Mouse (Mus musculus) embryonic facial prominence, embryonic 12.5 days (tissue): ENCODE measurements around the gene Kif13a. TPM values are rescaled to one million over a fixed set of nuclear protein-coding genes. Genes with fewer than 3 reads are reported as not detected.
A peak's percentile ranks its signal among the peaks of the same experiment; 100 is the strongest.

Experiments
- ATAC-seq: fragments of 200-750 bp; cut with Nextera tagmentation; 2 replicates; pipeline ENCODE4 v1.8.0; 2017; ENCODE audit not compliant: insufficient number of reproducible peaks, insufficient read depth, low FRiP score, low TSS enrichment
- H3K27ac ChIP-seq: fragments of 300-500 bp; sonication (generic); 2 replicates; pipeline ENCODE4 v1.5.1; 2016; ENCODE audit warnings: mild to moderate bottlenecking
- H3K27me3 ChIP-seq: fragments of 300-500 bp; sonication (generic); 2 replicates; pipeline ENCODE4 v1.6.1; 2016; ENCODE audit warnings: mild to moderate bottlenecking, moderate library complexity
- H3K36me3 ChIP-seq: fragments of 300-500 bp; sonication (generic); 2 replicates; pipeline ENCODE4 v1.6.1; 2016; ENCODE audit warnings: mild to moderate bottlenecking
- H3K4me1 ChIP-seq: fragments of 300-500 bp; sonication (generic); 2 replicates; pipeline ENCODE4 v1.6.1; 2016
- H3K4me2 ChIP-seq: fragments of 300-500 bp; sonication (generic); replicated peaks from 2 replicates; pipeline ENCODE4 v1.6.1; 2016; ENCODE audit warnings: mild to moderate bottlenecking, moderate library complexity
- H3K4me3 ChIP-seq: fragments of 300-500 bp; sonication (generic); 2 replicates; pipeline ENCODE4 v1.5.1; 2016; ENCODE audit warnings: mild to moderate bottlenecking
- H3K9ac ChIP-seq: fragments of 300-500 bp; sonication (generic); 2 replicates; pipeline ENCODE4 v1.6.1; 2016; ENCODE audit warnings: mild to moderate bottlenecking, moderate library complexity
- H3K9me3 ChIP-seq: fragments of 300-500 bp; sonication (generic); 2 replicates; pipeline ENCODE4 v1.6.1; 2016; ENCODE audit warnings: mild to moderate bottlenecking, moderate library complexity
- WGBS: fragments of 180-500 bp; shearing (Covaris S2); methylation state at CpG from one replicate; pipeline ENCODE4 v1.1.7; 2016; 5-methylcytosine and 5-hydroxymethylcytosine counted together
- polyA plus RNA-seq: library from polyadenylated mRNA; unstranded; fragments of >200 nt; fragmentation: Nextera tagmentation; extraction: Ambion mirVana; gene quantifications from 2 replicates; pipeline ENCODE4 v1.2.1, GENCODE M21; 2016

Kif13a gene
- polyA plus RNA-seq, 1 experiment from 2014 or later, result 22.9 TPM

DNA sequence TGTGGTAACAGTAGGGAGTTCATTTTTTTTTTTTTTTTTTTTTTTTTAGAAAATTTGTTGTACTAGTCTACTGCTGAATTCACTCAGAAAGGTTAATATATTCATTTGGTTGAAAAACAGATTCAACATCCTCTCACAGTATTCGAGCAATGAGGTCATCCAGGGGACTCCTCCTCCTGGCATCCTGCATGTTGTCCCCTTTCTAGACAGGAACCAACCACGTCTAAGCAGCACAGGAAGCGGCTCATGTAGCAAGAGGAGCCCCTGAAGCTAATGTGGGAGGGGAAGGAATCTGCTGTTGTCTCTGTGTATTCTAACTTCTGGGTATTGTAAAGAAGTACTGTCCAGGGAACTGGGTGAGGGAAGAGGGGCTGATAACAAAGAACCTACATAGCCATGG lies 18.4 kb upstream of the Kif13a start:
- H3K4me3 ChIP-seq, result no peak overlapping the region
- H3K4me1 ChIP-seq, result no peaks in the 10 kb centered on the region
- ATAC-seq, result no peak
- H3K27me3 ChIP-seq, result no peaks in the 10 kb centered on the region
- no peak overlapping the region for H3K4me2 ChIP-seq
- H3K27ac ChIP-seq, result no peak overlapping the region
- H3K9ac ChIP-seq, result no peak overlapping the region
- H3K9me3 ChIP-seq, result no peaks in the 10 kb centered on the region
- no peaks in the 10 kb centered on the region for H3K36me3 ChIP-seq
- WGBS, result 58% methylated on average over 3 of the region's 3 CpGs

DNA sequence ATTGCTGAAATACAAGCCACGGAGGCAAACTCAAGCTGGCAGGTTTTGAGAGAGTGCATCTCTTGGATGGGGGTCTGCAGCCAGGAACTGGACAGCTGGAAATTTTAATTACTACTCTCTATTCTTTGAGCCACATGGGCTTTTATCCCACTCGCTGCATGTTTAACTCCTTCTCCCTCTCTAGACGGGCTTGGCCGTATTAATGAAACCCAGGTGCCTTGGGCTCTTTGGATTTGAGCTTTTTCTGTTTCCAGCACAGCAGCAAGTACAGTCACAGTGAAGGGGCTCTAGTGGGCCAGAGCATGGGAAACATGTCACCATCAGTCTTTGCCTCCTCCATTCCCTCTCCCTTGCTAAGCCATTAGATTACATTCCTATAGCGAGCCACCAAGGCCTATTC lies 16.4 kb upstream of the Kif13a start:
- Histone ChIP-seq H3K27ac (no peak overlapping the region), H3K4me2 (no peak overlapping the region), H3K4me1 (no peaks in the 10 kb centered on the region), H3K9me3 (no peaks in the 10 kb centered on the region), H3K9ac (no peak overlapping the region), H3K36me3 (no peaks in the 10 kb centered on the region), H3K4me3 (no peak overlapping the region), H3K27me3 (no peaks in the 10 kb centered on the region)
- ATAC-seq, result no peak
- 38% methylated on average over 5 of the region's 5 CpGs for WGBS

DNA sequence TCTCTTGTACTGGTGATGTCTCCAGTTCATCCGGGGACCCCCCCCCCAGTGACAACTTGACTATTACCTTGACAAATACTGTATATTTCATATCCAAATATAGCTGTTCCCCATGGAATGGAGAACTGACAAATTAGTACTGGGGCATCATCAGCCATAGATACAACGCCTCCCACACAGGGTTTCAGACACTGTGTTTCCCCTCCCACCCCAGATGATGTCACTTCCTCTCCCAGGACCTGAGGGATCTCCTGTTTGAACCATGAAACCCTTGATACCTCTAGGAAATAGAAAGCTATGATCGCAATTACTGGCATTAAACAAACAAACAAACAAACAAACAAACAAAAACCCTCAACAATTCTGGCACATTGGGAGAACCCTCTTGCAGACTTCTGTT lies 15.6 kb upstream of the Kif13a start:
- no peak overlapping the region for H3K9ac ChIP-seq
- H3K27me3 ChIP-seq, result no peaks in the 10 kb centered on the region
- no peak overlapping the region for H3K27ac ChIP-seq
- no peaks in the 10 kb centered on the region for H3K9me3 ChIP-seq
- H3K4me1 ChIP-seq, result no peaks in the 10 kb centered on the region
- H3K4me3 ChIP-seq, result no peak overlapping the region
- 77% methylated on average over 3 of the region's 3 CpGs for WGBS
- H3K36me3 ChIP-seq, result no peaks in the 10 kb centered on the region
- ATAC-seq, result no peak
- no peak overlapping the region for H3K4me2 ChIP-seq

DNA sequence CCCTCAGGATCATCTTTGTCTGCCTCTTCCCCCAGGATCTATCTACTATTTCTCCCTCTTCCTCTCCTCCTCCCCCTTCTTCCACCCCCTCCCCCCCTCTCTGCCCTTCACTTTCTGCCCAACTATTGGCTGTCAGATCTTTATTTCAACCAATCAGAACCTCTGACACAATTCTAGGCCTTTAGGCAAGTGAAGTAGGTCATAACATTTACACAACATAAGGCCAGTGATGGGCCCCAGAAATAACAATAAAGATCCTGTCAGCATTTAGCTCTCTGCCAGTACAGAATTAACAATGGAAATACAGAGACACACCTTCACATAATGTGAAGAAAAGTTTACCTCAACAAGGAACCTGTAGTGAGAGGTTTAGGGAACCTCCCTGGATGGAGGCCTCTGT lies 13.6 kb upstream of the Kif13a start:
- Histone ChIP-seq H3K4me3 (no peak overlapping the region), H3K9me3 (no peaks in the 10 kb centered on the region), H3K27ac (no peak overlapping the region), H3K27me3 (no peaks in the 10 kb centered on the region), H3K9ac (no peak overlapping the region), H3K4me2 (no peak overlapping the region), H3K36me3 (no peaks in the 10 kb centered on the region), H3K4me1 (no peaks in the 10 kb centered on the region)
- no peak for ATAC-seq

DNA sequence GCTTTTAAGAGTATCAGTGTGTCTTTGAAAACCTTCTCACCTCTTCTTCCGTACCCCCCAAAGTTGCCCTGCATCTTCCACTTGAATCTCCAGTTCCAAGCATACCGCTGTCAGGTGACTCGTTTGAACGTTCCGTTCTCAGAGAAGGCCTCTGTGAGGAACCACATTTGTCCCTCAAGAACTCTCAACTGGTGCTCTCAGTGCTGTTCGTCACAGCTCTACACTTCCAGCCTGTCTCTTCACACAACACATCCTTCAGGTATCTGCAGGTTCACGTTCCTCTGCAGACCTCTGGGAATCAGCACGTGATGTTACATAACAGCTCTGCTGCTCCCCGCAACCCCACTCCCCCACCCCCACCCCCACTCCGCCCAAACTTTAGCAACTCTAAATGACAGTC lies 4.4 kb upstream of the Kif13a start:
- Histone ChIP-seq H3K4me1 (no peaks in the 10 kb centered on the region), H3K9ac (no peak overlapping the region), H3K9me3 (no peaks in the 10 kb centered on the region), H3K36me3 (no peaks in the 10 kb centered on the region), H3K4me3 (no peak overlapping the region), H3K4me2 (no peak overlapping the region), H3K27me3 (no peaks in the 10 kb centered on the region), H3K27ac (no peak overlapping the region)
- ATAC-seq, result no peak
- 83% methylated on average over 10 of the region's 10 CpGs for WGBS

DNA sequence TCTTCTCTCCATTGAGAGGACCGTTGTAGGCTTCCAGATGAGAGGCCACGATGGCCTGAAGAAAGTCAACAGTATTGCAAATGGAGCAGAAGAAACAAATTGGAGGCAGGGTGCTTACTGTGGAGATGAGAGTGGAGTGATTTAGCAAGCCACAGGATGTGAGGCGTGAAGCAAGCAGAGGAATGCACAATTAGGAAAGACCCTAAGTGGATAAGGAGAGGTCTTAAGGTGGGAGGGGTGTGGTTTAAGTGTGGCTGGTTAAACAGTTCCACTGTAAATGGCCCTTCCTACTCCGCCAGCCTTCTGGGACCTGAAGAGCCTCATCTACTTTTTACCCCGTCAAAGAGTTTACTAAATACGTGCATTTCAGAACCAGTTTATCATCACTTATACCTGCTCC lies 3.2 kb upstream of the Kif13a start:
- Histone ChIP-seq H3K4me3 (no peak overlapping the region), H3K27me3 (no peaks in the 10 kb centered on the region), H3K9ac (no peak overlapping the region), H3K9me3 (no peaks in the 10 kb centered on the region), H3K36me3 (no peaks in the 10 kb centered on the region), H3K27ac (no peak overlapping the region), H3K4me2 (no peak overlapping the region), H3K4me1 (peaks cover 8% of the 10 kb centered on the region)
- 80% methylated on average over 6 of the region's 6 CpGs for WGBS
- no peak for ATAC-seq

DNA sequence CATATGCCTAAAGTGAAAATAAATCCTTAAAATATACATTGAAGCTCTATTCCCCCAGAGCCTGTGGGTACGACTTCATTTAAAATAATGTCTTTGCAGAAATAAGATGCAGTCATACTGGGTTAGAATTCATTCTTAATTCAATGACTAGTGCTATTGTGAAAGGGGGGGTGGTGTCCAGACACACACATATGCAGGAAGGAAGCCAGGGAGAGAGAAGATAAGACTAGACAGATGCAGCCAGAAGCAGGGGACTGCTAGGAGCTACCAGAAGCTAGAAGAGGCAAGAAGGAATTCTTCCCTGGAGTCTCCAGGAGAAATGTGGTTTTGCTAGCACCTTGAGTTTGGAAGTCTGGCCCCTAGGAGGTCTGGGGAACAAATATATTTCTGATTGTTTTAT lies 2.4 kb upstream of the Kif13a start:
- no peak for ATAC-seq
- H3K27me3 ChIP-seq, result no peaks in the 10 kb centered on the region
- no peaks in the 10 kb centered on the region for H3K36me3 ChIP-seq
- H3K9ac ChIP-seq, result no peak overlapping the region
- no peak overlapping the region for H3K4me2 ChIP-seq
- no peak overlapping the region for H3K4me3 ChIP-seq
- H3K9me3 ChIP-seq, result no peaks in the 10 kb centered on the region
- 87% methylated on average over 1 of the region's 1 CpGs for WGBS
- peaks cover 8% of the 10 kb centered on the region for H3K4me1 ChIP-seq
- no peak overlapping the region for H3K27ac ChIP-seq

DNA sequence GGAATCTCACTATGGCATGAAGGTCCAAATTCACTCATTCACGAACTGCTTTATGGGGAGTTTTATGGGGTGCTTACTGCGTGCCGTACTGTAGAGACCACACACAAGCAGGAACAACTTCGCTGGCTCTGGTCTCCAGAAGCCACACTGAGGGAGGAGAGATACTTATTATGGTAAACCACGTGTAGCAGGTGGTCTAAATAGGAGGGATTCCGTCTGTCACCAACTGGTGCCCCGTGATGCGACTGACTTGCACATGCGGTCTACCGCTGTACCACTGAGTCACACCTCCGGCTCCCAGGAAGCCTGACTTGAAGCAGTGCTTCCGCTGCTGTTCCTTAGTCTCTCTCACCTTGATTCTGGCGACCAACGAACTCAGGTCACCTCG lies 986 bp upstream of the Kif13a start:
- ATAC-seq, result no peak
- peak overlapping the region; percentile 88; the same call in 1 of the 2 replicates for H3K9ac ChIP-seq
- H3K4me2 ChIP-seq, result peak overlapping the region; percentile 78
- H3K4me3 ChIP-seq, result peak overlapping the region; percentile 75
- H3K4me1 ChIP-seq, result peaks cover 8% of the 10 kb centered on the region
- H3K27me3 ChIP-seq, result no peaks in the 10 kb centered on the region
- H3K36me3 ChIP-seq, result no peaks in the 10 kb centered on the region
- 2% methylated on average over 15 of the region's 15 CpGs for WGBS
- H3K27ac ChIP-seq, result peak overlapping the region; percentile 97; the same call in 1 of the 2 replicates
- no peaks in the 10 kb centered on the region for H3K9me3 ChIP-seq

DNA sequence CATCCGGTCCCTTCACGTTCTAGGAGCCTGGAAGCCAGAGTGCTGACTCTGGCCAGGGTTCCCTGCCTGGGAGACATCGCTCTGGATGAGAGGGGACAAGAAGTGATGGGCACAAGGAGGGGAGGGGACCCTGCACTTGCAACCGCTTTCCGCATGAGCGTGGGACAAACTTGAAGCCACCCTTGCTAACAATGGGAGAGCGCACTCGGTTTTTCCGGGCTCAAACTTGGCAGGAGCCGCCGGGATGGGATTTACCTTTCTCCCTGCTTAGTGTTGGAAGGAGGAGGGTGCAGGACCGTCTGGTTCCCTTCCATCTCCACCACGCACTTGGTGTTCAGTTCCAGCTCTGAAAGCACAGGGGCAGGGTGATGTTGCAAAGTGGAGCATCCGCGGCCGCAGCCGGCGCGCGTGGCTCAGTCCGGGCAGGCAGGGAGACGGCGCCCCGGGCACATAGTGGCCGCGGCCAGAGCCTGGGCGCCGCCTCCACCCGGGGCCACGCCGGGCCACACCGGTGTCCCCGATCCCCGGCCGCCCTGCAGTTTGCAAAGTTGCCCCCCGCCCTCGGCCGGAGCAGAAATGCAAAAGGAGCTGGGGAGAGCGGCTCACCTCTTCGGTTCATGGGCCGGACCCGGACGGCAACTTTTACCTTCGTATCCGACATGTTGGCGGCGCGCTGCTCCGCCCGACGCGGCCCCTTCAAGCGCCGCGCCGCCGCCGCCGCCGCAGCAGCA lies 541 bp downstream of the Kif13a start:
- H3K27me3 ChIP-seq, result no peaks in the 10 kb centered on the region
- H3K9me3 ChIP-seq, result no peaks in the 10 kb centered on the region
- peak overlapping the region; percentile 75 for H3K4me3 ChIP-seq
- peak; percentile 48; the same call in 1 of the 2 replicates for ATAC-seq
- H3K4me1 ChIP-seq, result peaks cover 8% of the 10 kb centered on the region
- H3K4me2 ChIP-seq, result peak overlapping the region; percentile 76
- peak overlapping the region; percentile 97 for H3K27ac ChIP-seq
- peak overlapping the region; percentile 88 for H3K9ac ChIP-seq
- H3K36me3 ChIP-seq, result no peaks in the 10 kb centered on the region
- under 1% methylated on average over 60 of the region's 60 CpGs for WGBS

DNA sequence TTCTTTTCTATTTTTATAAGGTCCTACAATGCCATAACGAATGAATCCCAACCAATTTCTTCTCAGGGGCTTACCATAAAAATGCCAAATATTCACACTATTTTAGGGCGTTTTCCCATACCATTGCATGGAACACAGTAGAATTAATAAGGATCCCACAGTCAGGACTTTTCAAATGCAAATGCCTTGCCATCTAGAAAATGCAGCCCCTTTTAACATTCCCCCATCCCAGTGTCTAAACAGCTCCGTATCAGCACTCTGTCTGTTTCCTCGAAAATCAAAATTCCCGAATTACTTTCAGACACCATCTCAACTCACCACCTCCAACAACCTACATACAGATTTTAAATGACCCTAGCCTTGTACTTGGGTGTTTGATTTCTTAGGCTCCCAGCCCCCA lies 1.3 kb downstream of the Kif13a start:
- Histone ChIP-seq H3K9ac (peak overlapping the region; percentile 88), H3K4me3 (peak overlapping the region; percentile 75), H3K27me3 (no peaks in the 10 kb centered on the region), H3K27ac (no peak overlapping the region; the same call in 1 of the 2 replicates), H3K9me3 (no peaks in the 10 kb centered on the region), H3K36me3 (no peaks in the 10 kb centered on the region), H3K4me1 (peaks cover 8% of the 10 kb centered on the region), H3K4me2 (peak overlapping the region; percentile 76)
- 29% methylated on average over 5 of the region's 5 CpGs for WGBS
- ATAC-seq, result no peak

DNA sequence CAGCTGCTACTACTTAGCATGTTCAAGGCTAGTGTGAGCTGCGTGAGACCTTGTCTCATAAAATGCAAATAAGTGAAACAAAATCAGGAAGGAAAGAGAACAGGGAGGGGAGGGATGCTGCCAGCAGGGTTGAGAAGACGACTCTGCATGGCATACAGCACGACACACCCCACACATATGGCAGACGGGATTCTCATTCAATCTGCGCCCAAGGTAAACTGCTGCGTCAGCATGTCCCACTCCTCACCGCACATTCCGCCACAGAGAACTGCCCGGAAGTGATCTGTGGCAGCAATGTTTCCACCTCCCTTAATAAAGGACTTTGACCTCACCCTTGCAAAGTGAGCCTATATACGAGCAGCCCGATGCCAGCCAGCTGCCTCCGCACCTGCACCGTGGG lies 4.0 kb downstream of the Kif13a start:
- no peak overlapping the region for H3K9ac ChIP-seq
- WGBS, result 89% methylated on average over 13 of the region's 13 CpGs
- H3K4me1 ChIP-seq, result peaks cover 19% of the 10 kb centered on the region
- no peaks in the 10 kb centered on the region for H3K27me3 ChIP-seq
- no peak for ATAC-seq
- H3K27ac ChIP-seq, result no peak overlapping the region
- H3K36me3 ChIP-seq, result no peaks in the 10 kb centered on the region
- no peak overlapping the region for H3K4me2 ChIP-seq
- H3K9me3 ChIP-seq, result no peaks in the 10 kb centered on the region
- no peak overlapping the region for H3K4me3 ChIP-seq

DNA sequence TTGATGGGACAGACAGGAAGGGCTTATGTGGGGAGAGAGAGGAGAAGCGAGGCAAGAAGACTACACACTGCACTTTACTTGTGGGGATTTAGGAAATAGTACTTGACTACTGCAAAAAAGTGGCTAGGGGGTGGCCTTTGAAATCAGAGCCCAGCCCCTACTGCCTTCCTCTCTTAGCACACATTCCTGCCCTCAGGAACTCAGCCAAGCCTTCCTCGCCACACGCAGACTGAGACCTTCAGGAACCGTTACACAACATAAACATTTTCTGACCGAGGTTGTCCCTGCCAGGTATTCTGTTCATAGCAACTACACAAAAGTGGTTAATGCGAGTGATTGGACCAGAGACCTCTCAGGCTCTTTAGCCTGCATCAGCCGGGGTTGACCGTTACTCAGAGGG lies 8.1 kb downstream of the Kif13a start:
- no peak for ATAC-seq
- H3K9me3 ChIP-seq, result no peaks in the 10 kb centered on the region
- 54% methylated on average over 8 of the region's 8 CpGs for WGBS
- H3K9ac ChIP-seq, result no peak overlapping the region
- H3K36me3 ChIP-seq, result 0 out of 2 replicates have a peak, but pooled peaks cover 2% of the 10 kb centered on the region
- H3K27me3 ChIP-seq, result no peaks in the 10 kb centered on the region
- peaks cover 12% of the 10 kb centered on the region for H3K4me1 ChIP-seq
- H3K4me2 ChIP-seq, result no peak overlapping the region
- no peak overlapping the region for H3K27ac ChIP-seq
- no peak overlapping the region for H3K4me3 ChIP-seq
